Mouse (Mus musculus) neural tube, embryonic 12.5 days (tissue): ENCODE measurements around the gene Pxmp4. TPM values are rescaled to one million over a fixed set of nuclear protein-coding genes. Genes with fewer than 3 reads are reported as not detected.

Source experiments
- ATAC-seq: fragments of 200-750 bp; cut with Nextera tagmentation; 2 replicates; pipeline ENCODE4 v1.8.0; 2017; ENCODE audit warnings: low read depth, mild to moderate bottlenecking, moderate TSS enrichment, moderate library complexity; ENCODE audit not compliant: low FRiP score
- H3K27ac ChIP-seq: fragments of 300-500 bp; sonication (generic); 2 replicates; pipeline ENCODE4 v1.5.1; 2016
- H3K27me3 ChIP-seq: fragments of 300-500 bp; sonication (generic); replicated peaks from 2 replicates; pipeline ENCODE4 v1.6.1; 2016; ENCODE audit warnings: mild to moderate bottlenecking
- H3K36me3 ChIP-seq: fragments of 300-500 bp; sonication (generic); 2 replicates; pipeline ENCODE4 v1.6.1; 2016; ENCODE audit warnings: mild to moderate bottlenecking
- H3K4me1 ChIP-seq: fragments of 300-500 bp; sonication (generic); 2 replicates; pipeline ENCODE4 v1.6.1; 2016
- H3K4me2 ChIP-seq: fragments of 300-500 bp; sonication (generic); replicated peaks from 2 replicates; pipeline ENCODE4 v1.6.1; 2016; ENCODE audit warnings: mild to moderate bottlenecking
- H3K4me3 ChIP-seq: fragments of 300-500 bp; sonication (generic); 2 replicates; pipeline ENCODE4 v1.5.1; 2016
- H3K9ac ChIP-seq: fragments of 300-500 bp; sonication (generic); 2 replicates; pipeline ENCODE4 v1.6.1; 2016; ENCODE audit warnings: mild to moderate bottlenecking
- H3K9me3 ChIP-seq: fragments of 300-500 bp; sonication (generic); 2 replicates; pipeline ENCODE4 v1.6.1; 2016; ENCODE audit warnings: mild to moderate bottlenecking
- WGBS: fragments of 180-500 bp; shearing (Covaris S2); methylation state at CpG from one replicate; pipeline ENCODE4 v1.1.7; 2016; 5-methylcytosine and 5-hydroxymethylcytosine counted together
- polyA plus RNA-seq: library from polyadenylated mRNA; unstranded; fragments of >200 nt; fragmentation: Nextera tagmentation; extraction: Ambion mirVana; gene quantifications from 2 replicates; pipeline ENCODE4 v1.2.1, GENCODE M21; 2016

The Pxmp4 gene
- polyA plus RNA-seq, 1 experiment from 2014 or later, result 16.5 TPM

DNA sequence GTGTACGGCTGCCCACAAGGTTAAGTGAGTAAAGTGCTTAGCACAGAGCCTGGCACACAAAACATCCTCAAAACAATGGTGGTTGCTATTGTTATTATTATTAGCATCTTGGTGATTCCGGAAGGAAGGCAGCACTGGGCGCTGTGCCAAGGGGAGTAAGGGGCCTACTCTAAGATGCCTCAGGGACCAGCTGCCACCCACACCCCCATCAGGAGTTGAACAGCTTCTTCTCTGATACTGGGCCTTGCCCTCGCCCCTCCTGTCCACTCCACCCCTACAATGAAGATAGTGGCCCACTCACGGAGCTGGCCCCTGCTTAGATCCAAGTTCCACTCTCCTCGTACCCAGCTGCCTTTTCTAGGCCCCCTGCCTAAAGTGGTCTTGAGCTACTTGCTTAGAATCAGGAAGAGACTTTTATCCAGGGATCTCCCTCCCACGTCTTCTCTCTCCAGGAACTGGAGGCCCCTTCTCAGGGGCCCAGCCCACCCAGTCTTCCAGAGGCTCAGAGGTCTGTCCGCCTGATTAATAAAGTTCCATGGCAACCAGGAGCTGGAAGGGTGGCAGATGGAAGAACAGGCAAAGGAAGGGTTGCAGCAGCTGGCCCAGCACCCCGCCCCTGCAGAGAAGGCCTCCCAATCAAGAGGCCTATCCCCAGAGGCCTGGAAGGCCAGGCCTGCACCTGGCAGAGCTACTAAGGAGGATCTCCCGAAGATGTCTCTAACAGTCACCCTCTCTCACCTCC is 35.0 kb downstream of the Pxmp4 start:
- Histone ChIP-seq H3K4me3 (peak overlapping the region; percentile 84), H3K27me3 (no peaks in the 10 kb centered on the region), H3K4me2 (peak overlapping the region; percentile 96), H3K27ac (peak overlapping the region; percentile 65), H3K36me3 (peaks cover 9% of the 10 kb centered on the region), H3K9ac (peak overlapping the region; percentile 77), H3K4me1 (peaks cover 46% of the 10 kb centered on the region), H3K9me3 (no peaks in the 10 kb centered on the region)
- ATAC-seq, result peak; percentile 15
- 11% methylated on average over 10 of the region's 10 CpGs for WGBS

DNA sequence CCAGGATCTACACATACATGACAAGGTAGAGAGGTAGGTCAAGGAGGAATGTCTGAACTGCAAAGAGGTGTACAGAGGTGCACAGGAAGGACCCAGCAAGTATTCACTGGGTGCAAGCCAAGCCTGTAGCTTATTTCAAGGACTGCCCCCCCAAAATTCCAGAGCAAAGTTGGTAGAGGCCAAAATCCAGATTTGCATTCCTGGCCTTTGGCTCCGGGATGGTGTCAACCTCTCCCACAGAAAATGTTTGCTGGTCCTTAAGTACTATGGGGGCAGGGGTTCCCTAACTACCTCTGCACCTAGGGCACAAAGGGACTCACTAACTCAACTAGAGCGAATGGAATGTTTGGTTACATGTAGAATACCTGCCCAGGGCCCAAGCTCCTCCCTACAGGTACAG is 35.7 kb downstream of the Pxmp4 start:
- H3K4me2 ChIP-seq, result peak overlapping the region; percentile 96
- 64% methylated on average over 2 of the region's 2 CpGs for WGBS
- H3K27me3 ChIP-seq, result no peaks in the 10 kb centered on the region
- peaks cover 16% of the 10 kb centered on the region for H3K36me3 ChIP-seq
- no peaks in the 10 kb centered on the region for H3K9me3 ChIP-seq
- H3K4me3 ChIP-seq, result peak overlapping the region; percentile 84
- H3K4me1 ChIP-seq, result peaks cover 46% of the 10 kb centered on the region
- peak overlapping the region; percentile 51; the same call in 1 of the 2 replicates for H3K27ac ChIP-seq
- peak overlapping the region; percentile 77; the same call in 1 of the 2 replicates for H3K9ac ChIP-seq
- no peak for ATAC-seq

DNA sequence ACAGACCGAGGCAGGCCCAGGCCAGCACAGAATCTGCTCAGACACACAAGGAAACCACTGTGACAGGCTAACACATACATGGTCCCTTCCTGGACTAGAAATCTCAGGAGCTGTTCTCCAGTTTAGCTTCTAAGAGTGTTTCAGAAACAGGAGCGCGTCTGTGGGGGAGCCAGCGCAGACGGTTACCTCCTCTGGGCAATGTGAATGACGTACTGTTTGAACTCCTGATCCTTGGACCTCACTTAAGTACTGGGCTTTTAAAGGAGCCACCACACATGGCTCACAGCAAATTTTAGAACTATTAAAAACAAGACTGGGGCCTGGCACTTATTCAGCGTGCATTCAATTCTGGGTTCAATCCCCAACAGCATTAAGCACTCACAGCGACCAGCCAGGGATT is 36.9 kb downstream of the Pxmp4 start:
- 0 out of 2 replicates have a peak overlapping the region, but pooled peaks have one; percentile 2 for H3K9ac ChIP-seq
- H3K4me1 ChIP-seq, result peaks cover 46% of the 10 kb centered on the region
- H3K9me3 ChIP-seq, result no peaks in the 10 kb centered on the region
- H3K27me3 ChIP-seq, result no peaks in the 10 kb centered on the region
- no peak overlapping the region for H3K4me3 ChIP-seq
- no peak overlapping the region for H3K27ac ChIP-seq
- 37% methylated on average over 8 of the region's 8 CpGs for WGBS
- peak overlapping the region; percentile 96 for H3K4me2 ChIP-seq
- ATAC-seq, result no peak
- peaks cover 22% of the 10 kb centered on the region for H3K36me3 ChIP-seq

- peaks cover 28% of the 10 kb centered on the region for H3K36me3 ChIP-seq
Measured at GRCm38 (mm10) chr2:154565562-154565961, 37.9 kb downstream of the Pxmp4 start.

GRCm38 (mm10) chr2:154563612-154564170 is 39.8 kb downstream of the Pxmp4 start:
- Histone ChIP-seq H3K9me3 (no peaks in the 10 kb centered on the region), H3K9ac (no peak overlapping the region), H3K36me3 (peaks cover 28% of the 10 kb centered on the region), H3K27me3 (no peaks in the 10 kb centered on the region), H3K4me3 (no peak overlapping the region), H3K4me2 (no peak overlapping the region), H3K4me1 (peaks cover 34% of the 10 kb centered on the region), H3K27ac (no peak overlapping the region)
- 90% methylated on average over 22 of the region's 22 CpGs for WGBS
- ATAC-seq, result no peak

More at GRCm38 (mm10) chr2:154565562-154565961, 37.9 kb downstream of the Pxmp4 start:
- 66% methylated on average over 3 of the region's 3 CpGs for WGBS
- no peak for ATAC-seq
- Histone ChIP-seq H3K4me1 (peaks cover 41% of the 10 kb centered on the region), H3K9me3 (no peaks in the 10 kb centered on the region), H3K27ac (no peak overlapping the region), H3K4me3 (no peak overlapping the region), H3K27me3 (no peaks in the 10 kb centered on the region), H3K9ac (no peak overlapping the region), H3K4me2 (peak overlapping the region; percentile 96; the same call in 1 of the 2 replicates)

- Histone ChIP-seq H3K4me1 (peaks cover 24% of the 10 kb centered on the region), H3K9ac (peak within 1 kb of the TSS; percentile 54), H3K9me3 (no peaks in the 10 kb centered on the region), H3K4me2 (peak within 1 kb of the TSS; percentile 68), H3K27me3 (no peaks in the 10 kb centered on the region), H3K36me3 (peaks cover 18% of the 10 kb centered on the region), H3K4me3 (peak within 1 kb of the TSS; percentile 28), H3K27ac (0 out of 2 replicates have a peak within 1 kb of the TSS, but pooled peaks have one; percentile 26)
- peak; percentile 85 for ATAC-seq
- 5% methylated on average over 33 of the region's 34 CpGs for WGBS
Measured at GRCm38 (mm10) chr2:154558264-154559039, 45.1 kb downstream of the Pxmp4 start, which contains the start of gene Necab3. Gene Necab3 (minus strand): TSS chr2:154558890.

- Histone ChIP-seq H3K4me1 (peaks cover 30% of the 10 kb centered on the region), H3K27ac (no peak overlapping the region), H3K9me3 (no peaks in the 10 kb centered on the region), H3K4me3 (no peak overlapping the region), H3K27me3 (peaks cover under 1% of the 10 kb centered on the region; the same call in 1 of the 2 replicates), H3K36me3 (peaks cover 9% of the 10 kb centered on the region), H3K4me2 (peak overlapping the region; percentile 68; the same call in 1 of the 2 replicates), H3K9ac (no peak overlapping the region)
- no peak for ATAC-seq
- WGBS, result 57% methylated on average over 5 of the region's 5 CpGs
Measured at GRCm38 (mm10) chr2:154557184-154557832, 46.2 kb downstream of the Pxmp4 start.

DNA sequence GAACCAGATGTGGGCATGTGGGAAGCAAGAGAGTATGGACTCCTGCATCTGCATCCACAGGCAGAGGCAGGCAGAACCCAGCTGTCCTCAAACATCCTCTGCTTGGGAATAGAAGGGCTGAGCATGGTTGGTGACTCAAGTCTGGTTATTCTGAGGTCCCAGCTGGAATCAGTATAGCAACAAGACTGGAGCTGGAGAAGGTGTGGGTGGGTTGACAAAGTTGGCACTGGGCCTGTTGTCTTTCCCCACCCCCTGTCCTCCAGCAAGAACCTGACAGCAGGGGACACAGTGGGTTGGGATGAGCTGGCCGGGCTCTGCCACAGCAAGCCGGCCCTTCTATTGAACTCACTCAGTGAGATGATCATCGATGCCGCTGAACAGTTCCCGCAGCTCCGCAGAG is 48.3 kb downstream of the Pxmp4 start:
- H3K9me3 ChIP-seq, result no peaks in the 10 kb centered on the region
- no peak overlapping the region for H3K4me3 ChIP-seq
- peaks cover 36% of the 10 kb centered on the region for H3K4me1 ChIP-seq
- no peak overlapping the region for H3K27ac ChIP-seq
- 83% methylated on average over 6 of the region's 6 CpGs for WGBS
- H3K4me2 ChIP-seq, result no peak overlapping the region
- H3K36me3 ChIP-seq, result no peaks in the 10 kb centered on the region
- H3K9ac ChIP-seq, result no peak overlapping the region
- peaks cover 10% of the 10 kb centered on the region for H3K27me3 ChIP-seq
- no peak for ATAC-seq

- H3K4me2 ChIP-seq, result peak overlapping the region; percentile 37
- ATAC-seq, result peak; percentile 10
- no peak overlapping the region for H3K9ac ChIP-seq
- H3K27me3 ChIP-seq, result peaks cover 13% of the 10 kb centered on the region
- no peaks in the 10 kb centered on the region for H3K36me3 ChIP-seq
- H3K4me1 ChIP-seq, result peaks cover 30% of the 10 kb centered on the region
- H3K9me3 ChIP-seq, result no peaks in the 10 kb centered on the region
- no peak overlapping the region for H3K27ac ChIP-seq
- WGBS, result 23% methylated on average over 27 of the region's 27 CpGs
- no peak overlapping the region for H3K4me3 ChIP-seq
Measured at GRCm38 (mm10) chr2:154552424-154552907, 51.0 kb downstream of the Pxmp4 start.

DNA sequence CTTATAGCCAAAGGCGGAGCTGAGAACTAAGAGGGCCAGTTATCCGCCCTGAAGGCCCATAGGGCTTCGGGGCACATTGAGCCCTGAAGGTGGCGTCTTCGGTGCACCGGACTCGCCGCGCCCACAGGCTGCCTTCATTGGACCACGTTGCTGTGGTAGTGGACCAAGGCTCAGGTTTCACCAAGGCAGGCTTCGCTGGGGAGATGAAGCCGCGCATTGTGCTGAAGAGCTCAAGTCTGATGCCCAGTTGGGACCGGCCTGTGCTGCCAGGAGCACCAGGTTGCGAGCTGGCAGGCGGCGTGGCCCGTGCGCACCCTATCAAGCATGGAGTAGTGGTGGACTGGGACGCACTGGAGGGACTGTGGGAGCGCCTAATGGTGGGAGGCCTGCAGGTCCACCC is 51.6 kb downstream of the Pxmp4 start:
- peaks cover 13% of the 10 kb centered on the region for H3K27me3 ChIP-seq

DNA sequence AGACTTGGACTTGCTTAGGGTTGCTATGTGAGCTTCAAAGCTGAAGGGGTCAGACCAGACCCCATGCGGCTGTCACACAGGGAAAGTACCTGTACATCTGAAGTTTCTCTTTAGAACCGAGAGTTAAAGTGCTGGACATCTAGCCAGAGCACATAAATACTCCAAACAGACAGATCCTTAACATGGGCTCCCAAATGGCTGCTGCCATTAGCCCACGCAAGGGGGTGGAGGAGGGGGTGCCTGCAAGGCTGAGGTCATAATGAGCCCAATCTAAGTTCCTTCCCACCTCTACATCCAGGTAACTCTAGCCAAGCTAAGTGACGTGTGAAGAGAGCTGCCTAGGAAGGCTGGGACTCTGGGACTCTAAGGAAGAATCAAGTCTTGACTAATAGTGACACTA is 52.0 kb downstream of the Pxmp4 start, which contains the start of gene Actl10:
Actl10 (plus strand) TSS at position 301 of the 400 bp plus-strand sequence.
- Histone ChIP-seq H3K36me3 (no peaks in the 10 kb centered on the region), H3K9me3 (no peaks in the 10 kb centered on the region), H3K4me1 (peaks cover 22% of the 10 kb centered on the region), H3K4me2 (peak within 1 kb of the TSS; percentile 37), H3K9ac (no peak within 1 kb of the TSS), H3K27ac (no peak within 1 kb of the TSS), H3K27me3 (peaks cover 13% of the 10 kb centered on the region), H3K4me3 (no peak within 1 kb of the TSS)
- no peak for ATAC-seq
- 75% methylated on average over 4 of the region's 4 CpGs for WGBS

More for the DNA sequence above, 51.6 kb downstream of the Pxmp4 start:
- Histone ChIP-seq H3K4me2 (peak overlapping the region; percentile 37), H3K36me3 (no peaks in the 10 kb centered on the region), H3K27ac (no peak overlapping the region), H3K4me3 (no peak overlapping the region), H3K4me1 (peaks cover 24% of the 10 kb centered on the region), H3K9me3 (no peaks in the 10 kb centered on the region), H3K9ac (no peak overlapping the region)
- ATAC-seq, result peak; percentile 9
- WGBS, result 39% methylated on average over 21 of the region's 21 CpGs
